Comparison of ENCODE assay signal across 12 mouse cellular contexts in the genomic region with DNA sequence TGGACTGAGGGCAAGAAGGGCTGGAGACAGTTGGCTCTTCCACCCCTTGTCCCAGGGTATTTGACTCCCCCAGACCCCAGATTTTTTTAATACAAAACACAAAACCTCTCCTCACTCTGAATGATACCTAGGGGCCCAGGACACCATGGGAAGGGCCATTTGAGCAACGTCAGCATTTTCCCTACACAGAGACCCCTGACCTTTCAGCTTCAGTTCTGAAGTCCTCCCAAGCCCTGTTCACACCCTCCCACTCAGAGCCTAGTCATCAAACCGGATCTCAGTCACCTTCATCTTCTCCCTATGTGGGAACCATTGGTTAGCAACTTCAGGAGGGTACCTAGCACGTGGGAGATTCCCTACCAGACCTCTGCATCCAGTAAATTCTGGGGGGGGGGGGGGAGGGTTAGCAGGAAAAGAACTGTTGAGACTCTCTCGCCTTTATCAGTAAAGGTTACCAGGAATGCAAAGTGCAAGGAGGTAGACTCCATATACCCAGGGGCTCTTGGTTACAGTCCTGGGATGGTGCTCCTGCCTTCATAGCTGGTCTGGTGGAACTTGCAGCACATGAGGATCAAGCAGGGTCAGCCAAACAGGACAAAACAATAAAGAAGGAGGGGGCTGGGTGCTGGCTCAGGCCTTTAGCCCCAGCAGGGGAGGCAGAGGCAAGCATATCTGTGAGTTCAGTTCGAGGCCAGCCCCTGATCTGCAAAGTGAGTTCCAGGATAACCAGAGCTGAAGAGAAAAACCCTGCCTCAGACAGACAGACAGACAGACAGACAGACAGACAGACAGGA. TPM values are rescaled to one million over a fixed set of nuclear protein-coding genes. Genes with fewer than 3 reads are reported as not detected.
DNase-seq lines count a peak whose midpoint lies in the region; ATAC-seq and TF ChIP-seq lines count a peak whose summit lies in the region.
"Had no signal": no experiment of that assay in that cellular context is flagged by ENCODE, and none has a peak within 500 bp of the region (broad histone marks: within the 10 kb centered on the region; RNA-seq: fewer than 3 reads in every experiment).

No protein-coding gene starts in this region.

- no peaks in the 10 kb centered on the region for H3K9me3 ChIP-seq in heart, embryonic 13.5 days
- no peaks in the 10 kb centered on the region for H3K9me3 ChIP-seq in ES-E14 (ENCODE audit: control insufficient read depth, insufficient read depth, low read depth, low read length)
- no peaks in the 10 kb centered on the region for H3K9me3 ChIP-seq in hindbrain, embryonic 10.5 days
- H3K9me3 ChIP-seq in liver, embryonic 15.5 days (replicated peaks) = no peaks in the 10 kb centered on the region
- H3K9me3 ChIP-seq: G1E had no signal

- no peak for DNase-seq in heart, postnatal 10 days
- DNase-seq in ES-E14 (ENCODE audit: low read depth, low spot score) = no peak
- peak; percentile 30 for DNase-seq in hindbrain, embryonic 10.5 days (ENCODE audit: low spot score)
- no peak for DNase-seq in ovary, postnatal 36 days (ENCODE audit: low spot score)
- no peak for DNase-seq in left cerebral cortex, adult 2 months (ENCODE audit: extremely low spot score in 1 of 2, low spot score in 2 of 2)
- DNase-seq in urinary bladder, postnatal 4 days (ENCODE audit: low spot score in 2 of 2) = no peak
- DNase-seq: cerebellum, postnatal 14 days; layer of hippocampus, adult 9-11 months; right cerebral cortex, postnatal 25 days had no signal

- peak overlapping the region; percentile 67 for H3K4me2 ChIP-seq in heart, embryonic 13.5 days
- H3K4me2 ChIP-seq in liver, embryonic 15.5 days = peak overlapping the region; percentile 52; the same call in 1 of the 2 replicates

- intact Hi-C loops in heart, postnatal 10 days (cut with DNase I) = no loop called here
- intact Hi-C loops in left cerebral cortex, adult 2 months (cut with DNase I) = no loop called here

- H3K4me3 ChIP-seq in heart, embryonic 13.5 days = peak overlapping the region; percentile 34
- H3K4me3 ChIP-seq in ES-E14 (ENCODE audit: insufficient read depth in 1 of 2, low read depth in 1 of 2, low read length in 2 of 2, poor library complexity in 1 of 2, severe bottlenecking in 1 of 2) = no peak overlapping the region
- H3K4me3 ChIP-seq in hindbrain, embryonic 10.5 days = peak overlapping the region; percentile 37
- no peak overlapping the region for H3K4me3 ChIP-seq in liver, embryonic 15.5 days (replicated peaks)
- no peak overlapping the region for H3K4me3 ChIP-seq in left cerebral cortex, adult 2 months

- H3K9ac ChIP-seq in heart, embryonic 13.5 days = peak overlapping the region; percentile 78
- H3K9ac ChIP-seq in ES-E14 (ENCODE audit: insufficient read depth, low read depth, low read length, poor library complexity, severe bottlenecking) = no peak overlapping the region; the same call in 1 of the 2 replicates
- no peak overlapping the region for H3K9ac ChIP-seq in liver, embryonic 15.5 days

- H3K27me3 ChIP-seq in heart, embryonic 13.5 days (replicated peaks) = no peaks in the 10 kb centered on the region
- H3K27me3 ChIP-seq in hindbrain, embryonic 10.5 days (ENCODE audit: insufficient read depth, poor library complexity, severe bottlenecking) = no peaks in the 10 kb centered on the region
- peaks cover 16% of the 10 kb centered on the region for H3K27me3 ChIP-seq in liver, embryonic 15.5 days

- peak overlapping the region; percentile 55 for H3K27ac ChIP-seq in heart, embryonic 13.5 days (replicated peaks)
- no peak overlapping the region; the same call in 1 of the 2 replicates for H3K27ac ChIP-seq in ES-E14 (ENCODE audit: insufficient read depth, low read depth, low read length, poor library complexity, severe bottlenecking)
- H3K27ac ChIP-seq in hindbrain, embryonic 10.5 days = peak overlapping the region; percentile 85
- no peak overlapping the region for H3K27ac ChIP-seq in liver, embryonic 15.5 days (replicated peaks)
- H3K27ac ChIP-seq in left cerebral cortex, adult 2 months = no peak overlapping the region

- in situ Hi-C loops in ES-E14 (cut with MboI; ENCODE audit: low sequenced_read_pairs in 2 of 2, unreplicated experiment in 2 of 2) = no loop called here

- no peak for TF ChIP-seq CTCF in left cerebral cortex, adult 2 months (IDR thresholded peaks at IDR 0.05)

- 16% methylated on average over 5 of the region's 5 CpGs for WGBS in heart, embryonic 13.5 days
- 7% methylated on average over 5 of the region's 5 CpGs for WGBS in hindbrain, embryonic 10.5 days
- 11% methylated on average over 5 of the region's 5 CpGs for WGBS in liver, embryonic 15.5 days (ENCODE audit: insufficient replicate concordance)

- ATAC-seq in heart, embryonic 13.5 days (ENCODE audit: extremely low read depth, insufficient number of reproducible peaks, low FRiP score, low TSS enrichment) = no peak
- no peak for ATAC-seq in liver, embryonic 15.5 days (ENCODE audit: insufficient read depth)

- peaks cover 36% of the 10 kb centered on the region for H3K36me3 ChIP-seq in heart, embryonic 13.5 days
- H3K36me3 ChIP-seq in ES-E14 (ENCODE audit: control insufficient read depth, insufficient read depth, low read length, poor library complexity, severe bottlenecking) = peaks cover 13% of the 10 kb centered on the region
- H3K36me3 ChIP-seq in hindbrain, embryonic 10.5 days = peaks cover 33% of the 10 kb centered on the region
- H3K36me3 ChIP-seq in liver, embryonic 15.5 days (replicated peaks) = peaks cover 27% of the 10 kb centered on the region

- peaks cover 58% of the 10 kb centered on the region for H3K4me1 ChIP-seq in heart, embryonic 13.5 days
- peaks cover 2 to 43% of the 10 kb centered on the region in 2 experiments; a peak in 3 of 4 replicates for H3K4me1 ChIP-seq in ES-E14 (ENCODE audit: control insufficient read depth in 2 of 2, insufficient read depth in 2 of 2, low read length in 2 of 2, poor library complexity in 1 of 2)
- peaks cover 73% of the 10 kb centered on the region for H3K4me1 ChIP-seq in hindbrain, embryonic 10.5 days (replicated peaks)
- peaks cover 52% of the 10 kb centered on the region for H3K4me1 ChIP-seq in liver, embryonic 15.5 days (replicated peaks)

TF ChIP-seq in ES-E14, 5 proteins besides CTCF, POLR2A, EP300 and RAD21:
- TF ChIP-seq ZC3H11A (IDR thresholded peaks at IDR 0.05; ENCODE audit: borderline replicate concordance, low read depth, low read length) (no peak), MAFK (IDR thresholded peaks at IDR 0.05; ENCODE audit: insufficient read depth, low read depth, low read length) (peak; percentile 95)
TF ChIP-seq in ES-E14: peak in this region for 1.

RNA-seq across cellular contexts. Expression of a gene that starts 17.5 kb away (rescaled TPM):
- 13.2 and 13.9 TPM in 2 replicates for polyA plus RNA-seq in heart, embryonic 13.5 days (2015; fragmentation: Nextera tagmentation; extraction: Ambion mirVana)
- total RNA-seq in heart, postnatal 10 days (2021) = 10 to 100 TPM; 49.9 to 50.6 TPM
- 26.1 and 33.2 TPM in 2 replicates for total RNA-seq in ES-E14 (2012; rRNA removed)
- 26.5 and 30.0 TPM in 2 replicates for polyA plus RNA-seq in hindbrain, embryonic 10.5 days (2016; fragmentation: Nextera tagmentation; extraction: Ambion mirVana)
- polyA plus RNA-seq in liver, embryonic 15.5 days (2015; fragmentation: Nextera tagmentation; extraction: Ambion mirVana) = 8.8 and 10.9 TPM in 2 replicates
- 100 to 1,000 TPM; 114 to 121 TPM for total RNA-seq in left cerebral cortex, adult 2 months (2021)

RNA-seq across cellular contexts. Expression of a gene that starts 54.0 kb away (rescaled TPM):
- polyA plus RNA-seq in heart, embryonic 13.5 days (2015; fragmentation: Nextera tagmentation; extraction: Ambion mirVana) = 82.1 and 97.1 TPM in 2 replicates
- 10 to 100 TPM; 32.8 to 33.6 TPM for total RNA-seq in heart, postnatal 10 days (2021)
- total RNA-seq in ES-E14 (2012; rRNA removed) = 25.7 and 39.7 TPM in 2 replicates
- 203 and 209 TPM in 2 replicates for polyA plus RNA-seq in hindbrain, embryonic 10.5 days (2016; fragmentation: Nextera tagmentation; extraction: Ambion mirVana)
- polyA plus RNA-seq in liver, embryonic 15.5 days (2015; fragmentation: Nextera tagmentation; extraction: Ambion mirVana) = 22.9 and 25.4 TPM in 2 replicates
- total RNA-seq in left cerebral cortex, adult 2 months (2021) = 100 to 1,000 TPM; 120 to 129 TPM

RNA-seq across cellular contexts. Expression of a gene that starts 54.1 kb away (rescaled TPM):
- 8.1 and 9.1 TPM in 2 replicates for polyA plus RNA-seq in heart, embryonic 13.5 days (2015; fragmentation: Nextera tagmentation; extraction: Ambion mirVana)
- 1 to 10 TPM; 3.0 to 3.8 TPM for total RNA-seq in heart, postnatal 10 days (2021)
- 11.4 TPM in 2 replicates for total RNA-seq in ES-E14 (2012; rRNA removed)
- polyA plus RNA-seq in hindbrain, embryonic 10.5 days (2016; fragmentation: Nextera tagmentation; extraction: Ambion mirVana) = 12.9 and 17.9 TPM in 2 replicates
- 28.6 and 33.4 TPM in 2 replicates for polyA plus RNA-seq in liver, embryonic 15.5 days (2015; fragmentation: Nextera tagmentation; extraction: Ambion mirVana)
- 1 to 10 TPM; 4.6 to 7.4 TPM for total RNA-seq in left cerebral cortex, adult 2 months (2021)

Comparison
In these comparisons a context has a peak if more than half of its experiments do, and no peak if none do; other contexts are left out.
1. H3K27ac ChIP-seq: peak in heart, embryonic 13.5 days (single experiment) and hindbrain, embryonic 10.5 days (single experiment); none in ES-E14 (single experiment), liver, embryonic 15.5 days (single experiment) and left cerebral cortex, adult 2 months (single experiment).
2. H3K4me3 ChIP-seq: peak in heart, embryonic 13.5 days (single experiment) and hindbrain, embryonic 10.5 days (single experiment); none in ES-E14 (0 of 2), liver, embryonic 15.5 days (single experiment) and left cerebral cortex, adult 2 months (single experiment).